Mouse (Mus musculus): ENCODE measurements around the gene Gm11077.
A peak's percentile ranks its signal among the peaks of the same experiment; 100 is the strongest.

Gm11077 gene

GRCm38 (mm10) chr6:140747591-140747990 lies 18.5 kb downstream of the Gm11077 start:
- DNase-seq = no peak

GRCm38 (mm10) chr6:140750371-140751080 lies 21.4 kb downstream of the Gm11077 start:
- no peak for DNase-seq

- DNase-seq = no peak
These were observed 37.3 kb downstream of the Gm11077 start for GRCm38 (mm10) chr6:140766365-140766764.

- no peak for DNase-seq
These were observed 38.2 kb downstream of the Gm11077 start for GRCm38 (mm10) chr6:140767237-140767636.

- peak; percentile 4 for DNase-seq
These were observed 39.1 kb downstream of the Gm11077 start for GRCm38 (mm10) chr6:140768180-140768579.

GRCm38 (mm10) chr6:140768859-140769640 lies 40.0 kb downstream of the Gm11077 start:
- no peak for DNase-seq

- DNase-seq = no peak
These were observed 47.2 kb downstream of the Gm11077 start for GRCm38 (mm10) chr6:140776274-140776673.

- DNase-seq = no peak
These were observed 53.4 kb downstream of the Gm11077 start for GRCm38 (mm10) chr6:140782524-140782923.

- no peak for DNase-seq
These were observed 57.0 kb downstream of the Gm11077 start for GRCm38 (mm10) chr6:140786058-140786457.

GRCm38 (mm10) chr6:140789850-140790249 lies 60.8 kb downstream of the Gm11077 start:
- peak; percentile 6 for DNase-seq

GRCm38 (mm10) chr6:140793676-140794262 lies 64.7 kb downstream of the Gm11077 start:
- no peak for DNase-seq

GRCm38 (mm10) chr6:140798841-140799240 lies 69.8 kb downstream of the Gm11077 start:
- DNase-seq = no peak

- no peak for DNase-seq
These were observed 70.5 kb downstream of the Gm11077 start for GRCm38 (mm10) chr6:140799435-140800040.

GRCm38 (mm10) chr6:140800587-140800986 lies 71.5 kb downstream of the Gm11077 start:
- no peak for DNase-seq

Data from thymus, postnatal 25 days (tissue).